Mouse (Mus musculus) ES-E14 (cell line): ENCODE results near the gene Ppp1r17.

ENCODE experiments used
- CHD2 ChIP-seq: IDR thresholded peaks from 2 replicates; pipeline ENCODE4 v1.6.1; 2014; ENCODE audit warnings: mild to moderate bottlenecking, low read depth, low read length, inconsistent platforms
- HCFC1 ChIP-seq: IDR thresholded peaks from 2 replicates; pipeline ENCODE4 v1.6.1; 2012; ENCODE audit warnings: low read length, inconsistent platforms, borderline replicate concordance; ENCODE audit not compliant: insufficient read depth
- MAFK ChIP-seq: IDR thresholded peaks from 2 replicates; pipeline ENCODE4 v1.6.1; 2014; ENCODE audit warnings: mild to moderate bottlenecking, low read depth, low read length, inconsistent platforms; ENCODE audit not compliant: insufficient read depth
- ZC3H11A ChIP-seq: IDR thresholded peaks from 2 replicates; pipeline ENCODE4 v1.6.1; 2012; ENCODE audit warnings: low read depth, mild to moderate bottlenecking, inconsistent platforms, low read length, borderline replicate concordance
- ZNF384 ChIP-seq: IDR thresholded peaks from 2 replicates; pipeline ENCODE4 v1.6.1; 2012; ENCODE audit warnings: low read depth, low read length, inconsistent platforms

GRCm38 (mm10) chr6:55979766-55980165 is 37.5 kb upstream of the Ppp1r17 start:
- no peak for TF ChIP-seq MAFK
- no peak for TF ChIP-seq ZC3H11A
- TF ChIP-seq CHD2: no peak
- no peak for TF ChIP-seq HCFC1
- no peak for TF ChIP-seq ZNF384
